Mouse (Mus musculus) heart, embryonic 10.5 days (tissue): Measurements from ENCODE around the gene Ccpg1. TPM values are rescaled to one million over a fixed set of nuclear protein-coding genes. Genes with fewer than 3 reads are reported as not detected.

Experiments used
- DNase-seq: peaks from one replicate; pipeline ENCODE4 v3.0.0-alpha.2; 2017; ENCODE audit warnings: low spot score
- H3K27ac ChIP-seq: fragments of 300-500 bp; sonication (generic); 2 replicates; pipeline ENCODE4 v1.5.1; 2016; ENCODE audit warnings: mild to moderate bottlenecking
- H3K27me3 ChIP-seq: fragments of 300-500 bp; sonication (generic); 2 replicates; pipeline ENCODE4 v1.6.1; 2016; ENCODE audit warnings: mild to moderate bottlenecking; ENCODE audit not compliant: poor library complexity, insufficient read depth, severe bottlenecking
- H3K36me3 ChIP-seq: fragments of 300-500 bp; sonication (generic); 2 replicates; pipeline ENCODE4 v1.6.1; 2016; ENCODE audit warnings: mild to moderate bottlenecking, moderate library complexity
- H3K4me1 ChIP-seq: fragments of 300-500 bp; sonication (generic); 2 replicates; pipeline ENCODE4 v1.6.1; 2016; ENCODE audit warnings: mild to moderate bottlenecking
- H3K4me3 ChIP-seq: fragments of 300-500 bp; sonication (generic); 2 replicates; pipeline ENCODE4 v1.5.1; 2016; ENCODE audit warnings: mild to moderate bottlenecking, moderate library complexity
- H3K9me3 ChIP-seq: fragments of 300-500 bp; sonication (generic); 2 replicates; pipeline ENCODE4 v1.6.1; 2016; ENCODE audit warnings: mild to moderate bottlenecking, moderate library complexity
- WGBS: fragments of 180-500 bp; shearing (Covaris S2); methylation state at CpG from one replicate; pipeline ENCODE4 v1.1.7; 2016; 5-methylcytosine and 5-hydroxymethylcytosine counted together
- polyA plus RNA-seq: library from polyadenylated mRNA; unstranded; fragments of >200 nt; fragmentation: Nextera tagmentation; extraction: Ambion mirVana; gene quantifications from 2 replicates; pipeline ENCODE4 v1.2.1, GENCODE M21; 2016

The Ccpg1 gene
- polyA plus RNA-seq, 1 experiment from 2014 or later, result 18.3 TPM

- H3K4me3 ChIP-seq, result no peak overlapping the region
- H3K27me3 ChIP-seq, result no peaks in the 10 kb centered on the region
- WGBS, result 55% methylated on average over 7 of the region's 7 CpGs
- H3K36me3 ChIP-seq, result no peaks in the 10 kb centered on the region
- H3K9me3 ChIP-seq, result no peaks in the 10 kb centered on the region
- DNase-seq, result no peak
- no peak overlapping the region for H3K27ac ChIP-seq
- 0 out of 2 replicates have a peak, but pooled peaks cover 2% of the 10 kb centered on the region for H3K4me1 ChIP-seq
These were observed 15.4 kb upstream of the Ccpg1 start for GRCm38 (mm10) chr9:72969874-72970273.

GRCm38 (mm10) chr9:72972435-72972834, 12.8 kb upstream of the Ccpg1 start:
- H3K36me3 ChIP-seq, result no peaks in the 10 kb centered on the region
- H3K27ac ChIP-seq, result no peak overlapping the region
- no peak overlapping the region for H3K4me3 ChIP-seq
- H3K9me3 ChIP-seq, result no peaks in the 10 kb centered on the region
- 82% methylated on average over 5 of the region's 5 CpGs for WGBS
- no peaks in the 10 kb centered on the region for H3K27me3 ChIP-seq
- 0 out of 2 replicates have a peak, but pooled peaks cover 2% of the 10 kb centered on the region for H3K4me1 ChIP-seq
- no peak for DNase-seq

GRCm38 (mm10) chr9:72972984-72973383, 12.2 kb upstream of the Ccpg1 start:
- DNase-seq, result no peak
- Histone ChIP-seq H3K27me3 (no peaks in the 10 kb centered on the region), H3K4me1 (0 out of 2 replicates have a peak, but pooled peaks cover 2% of the 10 kb centered on the region), H3K4me3 (no peak overlapping the region), H3K27ac (no peak overlapping the region), H3K36me3 (no peaks in the 10 kb centered on the region), H3K9me3 (no peaks in the 10 kb centered on the region)

GRCm38 (mm10) chr9:72974734-72975133, 10.5 kb upstream of the Ccpg1 start:
- 0 out of 2 replicates have a peak, but pooled peaks cover 1% of the 10 kb centered on the region for H3K4me1 ChIP-seq
- H3K4me3 ChIP-seq, result no peak overlapping the region
- H3K27ac ChIP-seq, result no peak overlapping the region
- DNase-seq, result no peak
- WGBS, result 80% methylated on average over 5 of the region's 5 CpGs
- no peaks in the 10 kb centered on the region for H3K27me3 ChIP-seq
- H3K36me3 ChIP-seq, result no peaks in the 10 kb centered on the region
- H3K9me3 ChIP-seq, result no peaks in the 10 kb centered on the region

GRCm38 (mm10) chr9:72975242-72975641, 10.0 kb upstream of the Ccpg1 start:
- Histone ChIP-seq H3K36me3 (no peaks in the 10 kb centered on the region), H3K27ac (no peak overlapping the region), H3K4me3 (no peak overlapping the region), H3K27me3 (no peaks in the 10 kb centered on the region), H3K4me1 (no peaks in the 10 kb centered on the region), H3K9me3 (no peaks in the 10 kb centered on the region)
- 85% methylated on average over 1 of the region's 1 CpGs for WGBS
- DNase-seq, result no peak

GRCm38 (mm10) chr9:72983066-72983465, 2.2 kb upstream of the Ccpg1 start:
- Histone ChIP-seq H3K36me3 (no peaks in the 10 kb centered on the region), H3K27me3 (no peaks in the 10 kb centered on the region), H3K9me3 (no peaks in the 10 kb centered on the region), H3K27ac (no peak overlapping the region), H3K4me1 (peaks cover 11% of the 10 kb centered on the region), H3K4me3 (no peak overlapping the region)
- no peak for DNase-seq
- WGBS, result 61% methylated on average over 2 of the region's 2 CpGs

- no peak overlapping the region for H3K4me3 ChIP-seq
- peaks cover 11% of the 10 kb centered on the region for H3K4me1 ChIP-seq
- H3K27ac ChIP-seq, result no peak overlapping the region
- no peaks in the 10 kb centered on the region for H3K27me3 ChIP-seq
- DNase-seq, result no peak
- H3K9me3 ChIP-seq, result no peaks in the 10 kb centered on the region
- H3K36me3 ChIP-seq, result no peaks in the 10 kb centered on the region
- 69% methylated on average over 3 of the region's 3 CpGs for WGBS
These were observed 2.5 kb downstream of the Ccpg1 start for GRCm38 (mm10) chr9:72987703-72988102.

GRCm38 (mm10) chr9:72988706-72989105, 3.5 kb downstream of the Ccpg1 start:
- H3K9me3 ChIP-seq, result no peaks in the 10 kb centered on the region
- no peaks in the 10 kb centered on the region for H3K36me3 ChIP-seq
- no peak overlapping the region for H3K27ac ChIP-seq
- DNase-seq, result no peak
- no peaks in the 10 kb centered on the region for H3K27me3 ChIP-seq
- 72% methylated on average over 5 of the region's 5 CpGs for WGBS
- peaks cover 11% of the 10 kb centered on the region for H3K4me1 ChIP-seq
- H3K4me3 ChIP-seq, result no peak overlapping the region

GRCm38 (mm10) chr9:72991420-72991819, 6.2 kb downstream of the Ccpg1 start:
- H3K36me3 ChIP-seq, result no peaks in the 10 kb centered on the region
- 94% methylated on average over 2 of the region's 2 CpGs for WGBS
- no peaks in the 10 kb centered on the region for H3K9me3 ChIP-seq

GRCm38 (mm10) chr9:72992576-72992975, 7.3 kb downstream of the Ccpg1 start:
- Histone ChIP-seq H3K4me3 (no peak overlapping the region), H3K9me3 (no peaks in the 10 kb centered on the region), H3K4me1 (no peaks in the 10 kb centered on the region), H3K27me3 (no peaks in the 10 kb centered on the region), H3K36me3 (no peaks in the 10 kb centered on the region), H3K27ac (no peak overlapping the region)
- 85% methylated on average over 5 of the region's 5 CpGs for WGBS
- DNase-seq, result no peak

More at GRCm38 (mm10) chr9:72991420-72991819, 6.2 kb downstream of the Ccpg1 start:
- no peaks in the 10 kb centered on the region for H3K4me1 ChIP-seq
- no peaks in the 10 kb centered on the region for H3K27me3 ChIP-seq
- no peak overlapping the region for H3K27ac ChIP-seq
- DNase-seq, result no peak
- H3K4me3 ChIP-seq, result no peak overlapping the region

GRCm38 (mm10) chr9:72996167-72996566, 10.9 kb downstream of the Ccpg1 start:
- Histone ChIP-seq H3K27ac (no peak overlapping the region), H3K4me1 (no peaks in the 10 kb centered on the region), H3K36me3 (no peaks in the 10 kb centered on the region), H3K27me3 (no peaks in the 10 kb centered on the region), H3K4me3 (no peak overlapping the region), H3K9me3 (no peaks in the 10 kb centered on the region)
- no peak for DNase-seq

- whole genome bisulfite sequencing, result 63% methylated on average over 7 of the region's 7 CpGs
- H3K27ac ChIP-seq, result no peak overlapping the region
- H3K4me1 ChIP-seq, result no peaks in the 10 kb centered on the region
- no peak for DNase-seq
- H3K36me3 ChIP-seq, result no peaks in the 10 kb centered on the region
- no peaks in the 10 kb centered on the region for H3K9me3 ChIP-seq
- no peaks in the 10 kb centered on the region for H3K27me3 ChIP-seq
- H3K4me3 ChIP-seq, result no peak overlapping the region
These were observed 11.6 kb downstream of the Ccpg1 start for GRCm38 (mm10) chr9:72996806-72997205.

GRCm38 (mm10) chr9:73000487-73000886, 15.3 kb downstream of the Ccpg1 start:
- H3K9me3 ChIP-seq, result no peaks in the 10 kb centered on the region
- peaks cover under 1% of the 10 kb centered on the region; the same call in 1 of the 2 replicates for H3K36me3 ChIP-seq
- H3K27ac ChIP-seq, result no peak overlapping the region
- no peak for DNase-seq
- H3K27me3 ChIP-seq, result no peaks in the 10 kb centered on the region
- WGBS, result 64% methylated on average over 2 of the region's 2 CpGs
- H3K4me3 ChIP-seq, result no peak overlapping the region
- no peaks in the 10 kb centered on the region for H3K4me1 ChIP-seq

- Histone ChIP-seq H3K27ac (no peak overlapping the region), H3K9me3 (no peaks in the 10 kb centered on the region), H3K4me3 (no peak overlapping the region), H3K27me3 (no peaks in the 10 kb centered on the region), H3K36me3 (peaks cover 9% of the 10 kb centered on the region; the same call in 1 of the 2 replicates), H3K4me1 (no peaks in the 10 kb centered on the region)
- 83% methylated on average over 13 of the region's 13 CpGs for WGBS
- no peak for DNase-seq
These were observed 16.2 kb downstream of the Ccpg1 start for GRCm38 (mm10) chr9:73001314-73002011.
